Mouse (Mus musculus) liver, embryonic 14.5 days (tissue): ENCODE results near the gene Arhgap10. TPM values are rescaled to one million over a fixed set of nuclear protein-coding genes. Genes with fewer than 3 reads are reported as not detected.

ENCODE experiments used
- ATAC-seq: fragments of 200-750 bp; cut with Nextera tagmentation; 2 replicates; pipeline ENCODE4 v1.8.0; 2017; ENCODE audit warnings: moderate number of reproducible peaks, mild to moderate bottlenecking, moderate library complexity; ENCODE audit not compliant: insufficient read depth
- DNase-seq, 3 experiments: peaks; one replicate each; pipeline ENCODE4 v3.0.0-alpha.2; 2012 to 2013; ENCODE audit warnings: low read depth in 3 of 3, low spot score in 3 of 3
- H3K27ac ChIP-seq: fragments of 300-500 bp; sonication (generic); 2 replicates; pipeline ENCODE4 v1.5.1; 2014; ENCODE audit warnings: moderate library complexity, mild to moderate bottlenecking, control low read depth, inconsistent platforms
- H3K27me3 ChIP-seq: fragments of 300-500 bp; sonication (generic); 2 replicates; pipeline ENCODE4 v1.6.1; 2014; ENCODE audit warnings: mild to moderate bottlenecking, low read length, moderate library complexity; ENCODE audit not compliant: control insufficient read depth, insufficient read depth
- H3K36me3 ChIP-seq: fragments of 300-500 bp; sonication (generic); replicated peaks from 2 replicates; pipeline ENCODE4 v1.6.1; 2014; ENCODE audit warnings: low read depth; ENCODE audit not compliant: control insufficient read depth, insufficient read depth
- H3K4me1 ChIP-seq, 2 experiments: fragments of 200-500 bp in 1 of 2; fragments of 300-500 bp in 1 of 2; sonication (generic) in 1 of 2; replicated peaks; 2 replicates each; pipeline ENCODE4 v1.6.1; 2012 to 2014; ENCODE audit warnings: antibody characterized with exemption in 1 of 2, inconsistent platforms in 1 of 2, low read length in 1 of 2; ENCODE audit not compliant: control insufficient read depth in 2 of 2, insufficient read depth in 2 of 2
- H3K4me2 ChIP-seq: fragments of 300-500 bp; sonication (generic); 2 replicates; pipeline ENCODE4 v1.6.1; 2014; ENCODE audit warnings: low read depth, mild to moderate bottlenecking, control low read depth, moderate library complexity
- H3K4me3 ChIP-seq, 2 experiments: fragments of 200-500 bp in 1 of 2; fragments of 300-500 bp in 1 of 2; sonication (generic) in 1 of 2; 2 replicates each; pipeline ENCODE4 v1.5.1; 2012 to 2014; ENCODE audit warnings: low read depth in 2 of 2, low read length in 2 of 2, mild to moderate bottlenecking in 2 of 2, control low read depth in 1 of 2, inconsistent platforms in 1 of 2, moderate library complexity in 1 of 2; ENCODE audit not compliant: insufficient read depth in 1 of 2
- H3K9ac ChIP-seq: fragments of 300-500 bp; sonication (generic); replicated peaks from 2 replicates; pipeline ENCODE4 v1.6.1; 2014; ENCODE audit warnings: mild to moderate bottlenecking, control low read depth, moderate library complexity
- H3K9me3 ChIP-seq: fragments of 300-500 bp; sonication (generic); 2 replicates; pipeline ENCODE4 v1.6.1; 2016; ENCODE audit warnings: low read length, mixed read lengths; ENCODE audit not compliant: control insufficient read depth
- CTCF ChIP-seq: IDR thresholded peaks from 2 replicates; pipeline ENCODE4 v1.5.1; 2016; ENCODE audit warnings: antibody characterized with exemption, low read depth, control low read depth
- EP300 ChIP-seq: IDR thresholded peaks from 2 replicates; pipeline ENCODE4 v1.6.1; 2016; ENCODE audit warnings: antibody characterized with exemption, low read depth
- WGBS: fragments of 180-500 bp; shearing (Covaris S2); extraction: QIAGEN DNeasy Blood & Tissue Kit; methylation state at CpG from one replicate; pipeline ENCODE4 v1.1.7; 2014; ENCODE audit not compliant: insufficient replicate concordance; 5-methylcytosine and 5-hydroxymethylcytosine counted together
- polyA plus RNA-seq, 2 experiments: library from polyadenylated mRNA; depleted of rRNA in 1 of 2; stranded (reverse) in 1 of 2; unstranded in 1 of 2; fragments of >200 nt; fragmentation: Nextera tagmentation in 1 of 2; extraction: Ambion mirVana in 1 of 2; gene quantifications; 2 replicates each; pipeline versions ENCODE4 v1.2.1 to v1.2.3; 2012 to 2014

Gene Arhgap10
- polyA plus RNA-seq, 2 experiments: 4.6 TPM

DNA sequence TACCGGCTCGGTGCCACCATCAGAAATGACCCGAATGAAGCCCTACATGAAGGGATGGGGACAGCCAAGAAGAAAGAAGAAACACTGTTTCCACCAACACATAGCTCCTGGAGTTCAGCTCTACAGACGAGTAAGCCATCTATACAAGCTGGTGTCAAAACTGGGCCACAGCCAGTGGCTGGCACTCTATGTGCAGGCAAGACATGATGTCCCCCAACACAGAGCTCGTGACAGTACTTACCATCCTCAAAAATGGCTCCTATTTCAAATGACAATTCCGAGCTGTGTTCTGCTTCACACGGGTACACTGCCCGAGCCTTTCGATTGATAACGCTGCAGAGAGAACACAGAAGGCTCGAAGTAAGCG lies 260.7 kb downstream of the Arhgap10 start:
- no peak for DNase-seq
- H3K4me2 ChIP-seq: no peak overlapping the region
- 79% methylated on average over 12 of the region's 12 CpGs for WGBS
- H3K9me3 ChIP-seq: no peaks in the 10 kb centered on the region
- H3K4me1 ChIP-seq: no peaks in the 10 kb centered on the region
- no peaks in the 10 kb centered on the region for H3K27me3 ChIP-seq
- H3K27ac ChIP-seq: no peak overlapping the region
- H3K9ac ChIP-seq: no peak overlapping the region
- TF ChIP-seq CTCF (no peak), EP300 (no peak)
- H3K36me3 ChIP-seq: no peaks in the 10 kb centered on the region
- no peak overlapping the region for H3K4me3 ChIP-seq
- ATAC-seq: no peak

DNA sequence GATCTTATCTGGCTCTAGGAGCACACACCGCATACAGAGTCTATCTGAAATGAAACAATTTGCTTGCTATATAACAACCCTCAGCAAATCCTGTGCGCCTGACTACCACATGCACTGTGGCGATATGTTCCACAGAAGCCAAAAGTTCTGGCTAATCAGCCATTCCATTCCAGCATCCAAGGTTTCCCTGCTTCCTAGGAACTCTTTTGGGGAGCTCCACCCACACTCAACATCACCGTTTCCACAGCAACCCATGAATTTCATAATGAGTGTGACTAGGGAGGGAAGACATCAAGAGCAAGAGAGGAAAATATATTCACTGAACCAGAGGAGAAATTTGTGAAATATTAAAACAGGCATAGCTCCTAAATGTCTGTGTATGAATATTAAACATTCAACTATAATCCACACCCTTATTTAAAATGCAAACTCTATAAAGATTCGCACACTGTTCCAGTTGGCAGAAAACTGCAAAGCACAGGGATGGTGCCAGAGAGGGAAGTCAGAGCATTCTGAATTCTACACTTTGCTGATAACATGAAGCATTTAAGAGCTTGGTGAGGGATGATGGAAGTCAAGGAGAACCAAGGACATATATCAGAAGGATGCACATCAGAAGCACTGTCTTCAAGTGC lies 261.2 kb downstream of the Arhgap10 start:
- ATAC-seq (no peak), DNase-seq (no peak)
- no peak overlapping the region for H3K9ac ChIP-seq
- H3K4me2 ChIP-seq: no peak overlapping the region
- TF ChIP-seq CTCF (no peak), EP300 (no peak)
- no peak overlapping the region for H3K4me3 ChIP-seq
- no peak overlapping the region for H3K27ac ChIP-seq
- H3K4me1 ChIP-seq: no peaks in the 10 kb centered on the region
- no peaks in the 10 kb centered on the region for H3K27me3 ChIP-seq
- H3K9me3 ChIP-seq: no peaks in the 10 kb centered on the region
- WGBS: 75% methylated on average over 5 of the region's 5 CpGs
- H3K36me3 ChIP-seq: no peaks in the 10 kb centered on the region

GRCm38 (mm10) chr8:77254466-77254865 lies 263.3 kb downstream of the Arhgap10 start:
- ATAC-seq (no peak), DNase-seq (no peak)
- no peak overlapping the region for H3K4me2 ChIP-seq
- H3K9me3 ChIP-seq: no peaks in the 10 kb centered on the region
- H3K4me3 ChIP-seq: no peak overlapping the region
- 66% methylated on average over 5 of the region's 5 CpGs for WGBS
- no peaks in the 10 kb centered on the region for H3K27me3 ChIP-seq
- H3K4me1 ChIP-seq: no peaks in the 10 kb centered on the region
- no peak overlapping the region for H3K9ac ChIP-seq
- H3K27ac ChIP-seq: no peak overlapping the region
- no peaks in the 10 kb centered on the region for H3K36me3 ChIP-seq
- TF ChIP-seq CTCF (no peak), EP300 (no peak)

- no peak for TF ChIP-seq EP300
- TF ChIP-seq CTCF: no peak
- ATAC-seq (no peak), DNase-seq (no peak)
- Histone ChIP-seq H3K36me3 (no peaks in the 10 kb centered on the region), H3K4me3 (no peak overlapping the region), H3K9ac (no peak overlapping the region), H3K27me3 (no peaks in the 10 kb centered on the region), H3K9me3 (no peaks in the 10 kb centered on the region), H3K4me2 (no peak overlapping the region), H3K4me1 (no peaks in the 10 kb centered on the region), H3K27ac (no peak overlapping the region)
- 74% methylated on average over 5 of the region's 5 CpGs for WGBS
Measured at GRCm38 (mm10) chr8:77251134-77251533, 266.6 kb downstream of the Arhgap10 start.

GRCm38 (mm10) chr8:77250094-77250493 lies 267.7 kb downstream of the Arhgap10 start:
- H3K4me1 ChIP-seq: no peaks in the 10 kb centered on the region
- H3K4me2 ChIP-seq: no peak overlapping the region
- ATAC-seq (no peak), DNase-seq (no peak)
- no peaks in the 10 kb centered on the region for H3K36me3 ChIP-seq
- TF ChIP-seq EP300 (no peak), CTCF (no peak)
- H3K27me3 ChIP-seq: no peaks in the 10 kb centered on the region
- no peaks in the 10 kb centered on the region for H3K9me3 ChIP-seq
- H3K27ac ChIP-seq: no peak overlapping the region
- no peak overlapping the region for H3K9ac ChIP-seq
- 79% methylated on average over 3 of the region's 3 CpGs for WGBS
- H3K4me3 ChIP-seq: no peak overlapping the region
